Mouse (Mus musculus) frontal cortex, adult 2 months (tissue): Measurements from ENCODE around the gene Lsm5. TPM values are rescaled to one million over a fixed set of nuclear protein-coding genes. Genes with fewer than 3 reads are reported as not detected.

Experiments
- DNase-seq, 2 experiments: peaks; one replicate each; pipeline ENCODE4 v3.0.0; 2022; ENCODE audit warnings: low spot score in 1 of 2; ENCODE audit errors: extremely low spot score in 1 of 2
- polyA plus RNA-seq: library from polyadenylated mRNA; depleted of rRNA; stranded (reverse); fragments of >200 nt; gene quantifications from 2 replicates; pipeline ENCODE4 v1.2.3, GENCODE M21; 2012; rRNA removed

Gene Lsm5
- polyA plus RNA-seq: 27.6 and 29.5 TPM in 2 replicates

DNA sequence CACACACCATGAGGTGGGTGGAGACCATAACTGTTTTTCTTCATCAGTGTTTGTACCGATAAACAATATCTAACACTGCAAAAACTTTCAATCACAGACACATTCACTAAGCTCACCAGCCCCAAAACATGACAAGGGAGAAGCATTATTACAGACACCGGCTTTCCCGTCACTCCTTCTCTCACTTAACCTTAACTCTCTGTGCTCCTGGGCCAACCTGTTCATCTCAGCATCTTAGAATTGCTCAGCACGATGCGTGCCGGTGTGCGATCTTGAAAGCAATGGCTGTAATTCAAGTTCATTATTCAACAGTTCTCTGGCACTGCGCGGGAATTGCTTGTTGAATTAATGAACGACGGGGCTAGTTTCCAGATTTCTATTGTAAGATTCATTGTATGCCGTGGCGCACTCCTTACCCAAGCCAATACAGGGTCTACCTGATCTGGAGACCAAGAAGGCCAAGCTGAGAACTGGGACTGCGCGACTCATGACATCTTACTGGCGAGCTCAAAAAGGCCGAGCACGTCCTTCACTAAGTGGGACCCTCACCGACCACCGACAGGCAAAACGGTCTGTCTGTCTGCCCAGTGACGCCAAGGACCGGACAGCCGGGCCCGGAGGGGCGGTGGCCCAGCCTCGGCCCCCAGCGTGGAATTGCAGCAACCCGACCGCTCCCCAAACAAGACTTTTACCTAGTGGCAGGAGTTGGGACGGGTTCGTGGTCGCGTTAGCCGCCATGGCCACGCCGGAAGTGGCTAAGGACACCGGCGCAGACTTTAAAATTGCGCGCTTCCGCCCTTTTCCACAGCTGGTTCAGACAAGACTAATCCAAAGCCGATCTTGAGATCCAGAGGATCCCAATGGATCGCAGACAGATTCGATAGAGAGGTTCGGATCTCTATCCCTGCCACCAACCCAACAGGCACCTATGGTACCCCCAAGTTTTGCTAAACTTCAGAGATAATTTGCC lies at the start of gene Lsm5:
TSS of gene Lsm5 (minus strand) at position 780 of the 970 bp plus-strand sequence.
- peak; percentile 74 to 97 for DNase-seq

DNA sequence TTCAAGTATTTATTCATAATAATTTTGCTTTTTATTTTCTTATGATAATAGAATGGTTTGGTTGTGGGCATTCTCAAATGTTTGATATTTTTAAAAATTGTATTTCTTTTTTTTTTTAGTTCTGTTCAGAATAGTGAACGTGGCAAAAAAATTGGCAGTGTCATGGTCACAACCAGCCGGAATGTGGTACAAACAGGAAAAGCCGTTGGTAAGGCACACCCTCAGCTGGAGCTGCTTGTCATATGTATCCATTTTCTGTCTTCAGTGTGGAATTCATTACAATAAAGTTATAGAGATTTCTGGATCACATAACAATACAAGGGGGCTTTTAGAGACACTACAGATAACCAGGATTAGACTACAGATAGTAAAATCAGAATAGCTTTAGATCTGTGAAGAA lies 49.2 kb upstream of the Lsm5 start:
- DNase-seq: no peak

- no peak for DNase-seq
Observed at GRCm38 (mm10) chr6:56745950-56746543, 41.5 kb upstream of the Lsm5 start.

DNA sequence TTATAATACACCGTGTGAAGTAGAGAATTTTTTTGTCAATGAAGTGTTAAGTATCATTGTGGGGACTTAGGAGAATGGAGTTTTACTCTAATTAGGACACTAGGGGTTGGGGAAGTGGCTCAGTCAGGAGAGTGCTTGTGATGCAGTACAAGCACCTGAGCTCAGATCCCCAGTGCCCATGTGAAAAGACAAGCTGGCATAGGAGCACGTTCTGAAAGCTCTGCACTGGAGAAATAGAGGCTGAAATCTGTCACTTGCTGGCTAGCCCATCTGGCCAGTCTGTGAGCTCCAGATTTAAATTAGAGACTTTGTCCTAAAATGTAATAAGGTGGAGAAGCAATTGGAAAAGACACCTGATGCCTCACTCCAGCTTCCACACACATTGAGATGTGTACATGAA lies 28.0 kb upstream of the Lsm5 start:
- DNase-seq: no peak

DNA sequence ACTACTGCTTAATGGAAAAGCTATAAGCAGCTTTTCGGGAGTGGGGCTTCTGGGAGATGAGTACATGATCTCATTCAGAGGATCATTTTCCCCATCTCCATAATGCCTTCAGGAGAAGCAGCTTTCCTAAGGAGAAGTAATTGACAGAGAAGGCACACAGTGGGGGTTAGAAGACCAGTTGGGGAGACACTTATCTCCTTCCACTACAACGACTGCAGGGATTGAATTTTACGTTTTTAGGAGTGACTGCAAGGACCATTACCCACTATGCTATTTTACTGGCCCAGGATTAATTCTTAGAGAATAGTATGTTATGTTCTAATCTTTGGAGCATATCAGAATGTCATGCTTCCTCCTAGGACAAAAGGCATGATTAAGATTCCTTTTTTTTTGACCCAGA lies 16.4 kb upstream of the Lsm5 start:
- DNase-seq: no peak

DNA sequence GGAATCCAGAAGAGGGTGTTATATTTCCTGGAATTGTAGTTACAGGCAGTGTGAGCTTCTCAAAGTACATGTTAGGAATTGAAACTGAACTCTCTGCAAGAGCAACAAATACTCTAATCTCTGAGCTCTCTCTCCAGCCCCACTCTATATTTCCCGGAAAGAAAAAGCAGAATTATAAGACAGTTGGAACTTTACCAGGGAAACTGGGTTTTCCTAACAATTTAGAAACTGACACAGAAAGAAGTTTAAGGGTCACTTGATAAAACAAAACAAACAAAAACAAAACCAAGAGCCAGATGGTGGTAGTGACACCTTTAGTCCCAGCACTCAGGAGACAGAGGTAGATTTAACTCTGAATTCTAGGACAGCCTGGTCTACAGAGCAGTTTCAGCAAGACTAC lies 14.6 kb upstream of the Lsm5 start:
- DNase-seq: no peak

- no peak for DNase-seq
Observed at GRCm38 (mm10) chr6:56715270-56715666, 10.8 kb upstream of the Lsm5 start.

GRCm38 (mm10) chr6:56714574-56715269 lies 10.2 kb upstream of the Lsm5 start, which contains the start of gene Avl9:
Gene Avl9, plus strand, starts transcription at chr6:56714899.
- peak; percentile 95 to 96 for DNase-seq

DNA sequence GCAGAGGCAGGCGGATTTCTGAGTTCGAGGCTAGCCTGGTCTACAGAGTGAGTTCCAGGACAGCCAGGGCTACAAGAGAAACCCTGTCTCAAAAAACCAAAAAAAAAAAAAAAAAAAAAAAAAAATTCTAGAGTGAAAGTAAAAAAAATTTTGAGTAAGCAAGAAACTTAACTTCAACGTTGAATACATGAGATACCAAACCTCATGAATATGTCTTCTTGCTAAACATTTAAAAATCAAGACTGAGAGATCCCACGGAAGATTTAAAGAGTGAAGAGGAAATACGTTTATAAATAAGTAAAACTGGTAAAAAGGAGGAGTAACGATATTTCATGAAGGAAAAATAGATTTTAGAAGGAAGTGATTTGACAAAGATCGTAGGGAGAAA lies 9.7 kb upstream of the Lsm5 start:
- no peak for DNase-seq

DNA sequence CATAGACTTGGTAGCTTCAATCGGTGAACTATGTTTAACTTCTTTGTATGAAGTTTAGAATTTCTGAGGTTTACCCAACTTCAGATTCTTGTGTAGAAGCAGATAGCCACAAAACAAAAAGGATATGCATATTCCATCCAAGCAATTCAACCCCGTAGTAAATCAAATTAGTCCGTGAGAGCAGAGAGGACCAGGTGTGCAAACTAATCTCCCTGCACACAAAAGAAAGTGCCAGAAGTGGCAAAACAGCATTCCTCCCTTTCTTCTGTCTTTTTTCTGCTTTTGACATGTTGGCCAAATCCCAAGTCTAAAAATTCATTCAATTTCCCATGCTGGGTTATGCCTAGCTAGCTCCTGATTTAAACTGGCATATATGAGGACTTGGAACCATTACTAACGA lies 12.1 kb downstream of the Lsm5 start:
- DNase-seq: no peak

DNA sequence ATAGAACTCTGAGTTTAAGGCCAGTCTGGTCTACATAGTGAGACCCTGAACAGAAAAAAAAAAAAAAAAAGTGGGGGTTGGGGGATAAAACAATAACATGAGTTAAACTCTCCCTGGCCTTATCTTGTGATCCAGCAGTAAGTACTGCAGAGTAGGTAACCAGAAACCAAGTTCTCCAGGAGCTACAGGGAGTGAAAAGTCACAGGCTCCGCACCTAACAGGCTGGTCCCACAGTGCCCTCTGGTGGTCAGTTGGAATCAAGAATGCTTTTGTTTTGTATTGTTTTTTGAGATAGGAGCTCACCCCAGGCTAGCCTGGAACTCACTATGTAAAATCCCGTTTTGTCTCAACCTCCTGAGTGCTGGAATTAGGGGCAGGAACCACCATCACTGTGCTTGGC lies 13.3 kb downstream of the Lsm5 start:
- peak; percentile 24 to 86 for DNase-seq

- peak in 1 of 2 experiments; percentile 19 for DNase-seq
Observed at GRCm38 (mm10) chr6:56688238-56688637, 16.3 kb downstream of the Lsm5 start.

DNA sequence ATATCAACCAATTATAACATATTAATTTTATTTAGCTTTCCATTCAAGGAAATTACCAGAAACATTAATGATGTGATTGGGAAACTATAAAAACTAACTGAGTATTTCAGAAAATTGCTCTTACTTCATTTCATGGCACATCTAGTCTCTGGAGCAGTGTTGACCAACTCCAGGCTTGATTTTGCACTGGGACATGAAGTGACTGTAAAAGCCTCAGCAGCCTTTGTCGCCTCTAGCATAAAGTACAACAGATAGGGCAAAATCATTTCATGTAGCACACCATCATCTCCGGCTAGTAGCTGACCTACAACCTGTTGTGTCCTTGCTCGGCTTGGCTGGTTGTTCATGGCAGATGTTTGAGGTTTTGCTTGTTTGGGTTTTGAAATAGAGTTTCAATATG lies 40.1 kb downstream of the Lsm5 start:
- DNase-seq: no peak

DNA sequence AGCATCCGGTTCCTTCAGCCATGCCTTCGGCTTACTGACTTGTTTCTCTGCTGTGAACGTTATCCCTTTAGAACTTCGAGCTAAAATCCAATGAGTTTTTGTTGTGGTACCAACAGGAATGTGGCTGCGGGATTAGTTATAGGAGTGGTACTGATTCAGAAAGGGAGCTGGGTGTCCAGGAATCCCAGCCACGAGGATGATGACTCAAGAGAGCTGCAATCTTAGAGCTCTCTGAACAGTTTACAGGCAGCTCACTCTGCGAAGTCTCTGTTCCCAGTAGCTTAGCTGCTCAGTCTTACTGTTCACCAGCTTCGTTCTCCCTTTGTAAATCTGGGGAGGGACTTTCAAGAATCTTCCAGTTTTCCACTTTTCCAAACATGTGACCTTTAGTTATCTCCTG lies 49.1 kb downstream of the Lsm5 start:
- DNase-seq: no peak

GRCm38 (mm10) chr6:56652121-56652592 lies 52.4 kb downstream of the Lsm5 start:
- DNase-seq: no peak

Other genes with a start within 250 kb of the Lsm5 start
- gene Pde1c, start 135.6 kb downstream of the Lsm5 start, polyA plus RNA-seq: 8.3 and 8.4 TPM in 2 replicates
- gene Avl9, start 10.2 kb upstream of the Lsm5 start, polyA plus RNA-seq: 21.3 and 23.4 TPM in 2 replicates
- 30.2 and 31.8 TPM in 2 replicates for gene Kbtbd2, start 93.1 kb upstream of the Lsm5 start, polyA plus RNA-seq
- 29.6 and 31.0 TPM in 2 replicates for gene Fkbp9, start 127.3 kb upstream of the Lsm5 start, polyA plus RNA-seq
- 44.5 and 52.0 TPM in 2 replicates for gene Nt5c3, start 219.2 kb upstream of the Lsm5 start, polyA plus RNA-seq
- gene Vmn1r4, start 219.3 kb upstream of the Lsm5 start, polyA plus RNA-seq: 0.28 and 0.34 TPM in 2 replicates